Mouse (Mus musculus): ENCODE results near the gene Habp2.
"Not testable (repeated sequence)": the region's sequence is repeated elsewhere in the genome, so short reads cannot be mapped to it uniquely, and the experiment has no call there.

Habp2 gene

GRCm38 (mm10) chr19:56296668-56297067, 9.7 kb downstream of the Habp2 start:
- no peak for DNase-seq (ENCODE audit: inconsistent ontology term)

GRCm38 (mm10) chr19:56297264-56297663, 10.3 kb downstream of the Habp2 start:
- DNase-seq (ENCODE audit: inconsistent ontology term) = no peak

- no peak for DNase-seq (ENCODE audit: inconsistent ontology term)
Measured at GRCm38 (mm10) chr19:56300835-56301234, 13.9 kb downstream of the Habp2 start.

DNA sequence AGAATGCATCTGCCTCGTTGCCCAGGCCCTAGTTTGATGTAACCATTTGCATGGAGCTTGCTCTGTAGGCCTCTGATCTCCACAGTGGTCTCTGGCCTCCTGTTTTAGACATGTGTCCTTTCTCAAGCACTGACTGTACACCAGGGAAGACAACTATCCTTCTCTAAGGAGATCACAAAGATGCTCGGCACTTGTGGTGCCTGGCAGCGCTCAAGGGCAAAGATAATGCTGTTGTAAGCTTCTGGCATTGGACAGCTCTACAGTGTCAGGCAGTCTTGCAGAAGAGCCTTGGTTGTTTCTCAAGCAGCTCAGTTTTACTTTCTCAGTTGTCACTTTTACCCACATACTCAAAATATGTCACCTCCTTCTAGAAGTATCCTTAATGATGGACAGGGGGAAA, 29.6 kb downstream of the Habp2 start:
- DNase-seq (ENCODE audit: inconsistent ontology term) = no peak

- no peak for DNase-seq (ENCODE audit: inconsistent ontology term)
Measured at GRCm38 (mm10) chr19:56319219-56319618, 32.3 kb downstream of the Habp2 start.

GRCm38 (mm10) chr19:56319629-56320028, 32.7 kb downstream of the Habp2 start:
- DNase-seq (ENCODE audit: inconsistent ontology term) = no peak

DNA sequence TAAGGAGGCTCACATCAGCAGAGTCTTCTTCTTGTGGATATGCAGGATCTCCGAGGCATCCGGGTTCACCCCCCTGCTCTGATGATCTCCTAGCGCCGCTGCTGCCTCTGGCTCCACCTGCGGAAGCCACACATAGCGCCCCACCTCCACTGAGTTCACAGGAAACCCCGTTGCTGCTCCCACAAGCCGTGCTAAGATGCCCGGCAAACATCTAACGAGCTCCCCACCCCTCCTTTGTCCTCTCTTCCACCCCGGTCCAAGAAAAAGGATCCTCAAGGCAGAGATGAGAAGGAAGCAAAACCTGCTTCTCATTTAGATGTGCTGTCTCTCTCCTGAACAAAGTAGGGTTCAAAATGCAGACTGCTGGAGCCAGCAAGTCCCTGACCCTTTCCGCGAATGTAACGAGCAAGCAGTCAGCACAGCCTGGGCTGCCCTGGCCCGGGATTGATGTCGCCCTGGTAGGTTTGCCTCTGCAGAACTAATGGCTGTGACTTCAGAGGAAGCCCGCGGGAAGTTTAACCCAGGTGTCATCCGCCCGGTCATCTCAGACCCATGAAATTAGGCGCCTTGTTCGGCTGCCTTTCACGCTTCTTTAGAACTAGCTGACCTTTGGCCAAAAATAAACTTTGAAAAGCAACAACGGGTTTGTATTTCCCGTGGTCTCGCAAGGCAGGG, 33.4 kb downstream of the Habp2 start:
- no peak for DNase-seq (ENCODE audit: inconsistent ontology term)

DNA sequence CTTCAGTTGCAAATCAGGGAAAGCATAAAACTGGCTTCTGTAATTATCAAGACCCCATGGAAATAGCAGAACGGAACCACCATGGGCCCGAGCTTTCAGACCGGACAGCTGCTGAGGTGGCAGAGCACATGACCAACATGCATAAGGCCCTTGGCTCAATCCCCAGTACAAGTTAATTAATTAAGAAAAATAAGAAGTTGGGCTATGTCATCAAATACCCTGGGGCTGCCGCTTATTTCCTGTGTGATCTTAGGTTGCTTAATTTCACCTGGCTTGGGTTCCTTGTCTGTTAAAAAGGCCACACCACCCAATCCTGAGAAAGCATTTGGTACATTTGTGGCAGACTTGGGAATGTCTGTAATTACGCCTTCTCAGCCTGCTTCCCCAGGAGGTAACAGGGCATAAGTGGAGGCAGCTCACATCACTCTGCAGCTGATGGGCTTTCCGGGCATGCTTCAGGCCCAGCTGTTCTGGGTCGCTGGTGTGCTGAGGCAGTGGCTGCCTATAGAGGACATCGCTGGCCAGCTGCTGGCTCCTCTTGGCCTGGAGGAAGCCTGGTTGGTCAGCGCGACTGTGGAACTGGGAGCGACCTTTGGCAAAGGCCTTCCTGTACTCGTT, 34.5 kb downstream of the Habp2 start:
- no peak for DNase-seq (ENCODE audit: inconsistent ontology term)

DNA sequence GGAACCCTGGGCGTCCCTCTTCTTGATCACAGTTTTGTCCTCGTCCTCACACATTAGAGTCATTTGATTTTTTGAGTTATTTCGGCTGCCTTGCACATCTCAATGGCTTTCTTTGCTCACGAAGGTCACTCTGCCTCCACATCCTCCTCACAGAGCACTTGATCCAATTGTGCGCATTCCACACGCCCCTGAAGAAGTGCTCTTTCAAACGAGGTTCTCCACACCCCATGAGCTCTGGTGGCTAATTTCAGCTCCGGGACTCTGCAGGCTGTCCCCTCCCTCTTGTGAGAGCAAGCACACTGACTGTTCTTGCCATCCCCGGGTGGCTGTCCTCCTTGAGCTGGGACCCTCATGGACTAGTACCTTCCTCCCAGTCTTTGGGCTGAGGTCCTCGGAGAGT, 38.7 kb downstream of the Habp2 start:
- no peak for DNase-seq (ENCODE audit: inconsistent ontology term)

DNA sequence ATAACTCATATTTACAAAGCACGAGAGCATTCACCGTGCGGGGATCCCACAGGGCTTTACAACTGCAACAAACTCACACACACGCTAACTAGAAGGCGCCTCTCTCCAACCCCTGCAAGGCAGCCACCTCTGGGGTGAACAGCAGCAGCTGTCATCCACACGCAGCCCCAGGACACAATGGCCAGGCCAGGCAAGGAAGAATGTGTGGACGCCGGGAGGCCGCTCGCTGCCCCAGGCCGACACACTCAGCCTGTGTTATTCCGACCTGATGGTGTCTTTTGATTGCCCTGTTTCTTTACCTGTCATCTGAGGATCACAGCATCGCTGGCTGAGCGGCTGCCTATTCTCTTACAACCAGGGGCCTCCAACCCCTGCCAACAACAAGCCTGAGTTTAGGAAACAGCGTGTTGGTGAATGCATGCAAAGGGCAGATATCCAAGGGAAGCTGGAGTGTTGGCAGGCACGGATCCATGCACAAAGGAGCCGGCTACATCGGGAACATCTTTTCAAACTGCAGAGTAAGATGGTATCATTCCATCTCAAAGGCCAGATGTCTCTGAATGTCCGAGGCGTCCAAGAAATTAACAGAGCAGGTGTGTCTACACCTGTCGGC, 39.4 kb downstream of the Habp2 start:
- DNase-seq (ENCODE audit: inconsistent ontology term) = no peak

GRCm38 (mm10) chr19:56336321-56336720, 49.4 kb downstream of the Habp2 start:
- no peak for DNase-seq (ENCODE audit: inconsistent ontology term)

GRCm38 (mm10) chr19:56336826-56337225, 49.9 kb downstream of the Habp2 start:
- DNase-seq (ENCODE audit: inconsistent ontology term) = no peak

DNA sequence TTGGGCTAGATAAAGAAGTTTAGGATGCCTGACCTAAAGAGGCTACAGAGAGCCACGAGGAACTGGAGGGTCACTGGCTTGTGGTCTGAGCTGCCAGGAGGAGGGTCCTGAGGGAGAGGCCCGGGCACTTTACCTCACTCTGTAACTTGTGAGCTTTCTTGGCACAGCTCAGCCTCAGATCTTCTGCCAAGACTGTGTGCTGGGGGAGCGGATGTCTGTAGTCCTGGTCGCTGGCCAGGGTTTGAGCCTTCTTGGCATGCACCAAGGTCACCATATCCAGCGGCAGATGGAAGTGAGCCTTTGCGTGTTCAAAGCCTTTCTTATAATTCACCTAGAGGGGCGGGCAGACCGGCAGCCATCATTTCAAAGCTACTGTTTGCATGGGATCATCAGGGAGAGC, 55.1 kb downstream of the Habp2 start:
- peak; percentile 40 for DNase-seq (ENCODE audit: inconsistent ontology term)

DNA sequence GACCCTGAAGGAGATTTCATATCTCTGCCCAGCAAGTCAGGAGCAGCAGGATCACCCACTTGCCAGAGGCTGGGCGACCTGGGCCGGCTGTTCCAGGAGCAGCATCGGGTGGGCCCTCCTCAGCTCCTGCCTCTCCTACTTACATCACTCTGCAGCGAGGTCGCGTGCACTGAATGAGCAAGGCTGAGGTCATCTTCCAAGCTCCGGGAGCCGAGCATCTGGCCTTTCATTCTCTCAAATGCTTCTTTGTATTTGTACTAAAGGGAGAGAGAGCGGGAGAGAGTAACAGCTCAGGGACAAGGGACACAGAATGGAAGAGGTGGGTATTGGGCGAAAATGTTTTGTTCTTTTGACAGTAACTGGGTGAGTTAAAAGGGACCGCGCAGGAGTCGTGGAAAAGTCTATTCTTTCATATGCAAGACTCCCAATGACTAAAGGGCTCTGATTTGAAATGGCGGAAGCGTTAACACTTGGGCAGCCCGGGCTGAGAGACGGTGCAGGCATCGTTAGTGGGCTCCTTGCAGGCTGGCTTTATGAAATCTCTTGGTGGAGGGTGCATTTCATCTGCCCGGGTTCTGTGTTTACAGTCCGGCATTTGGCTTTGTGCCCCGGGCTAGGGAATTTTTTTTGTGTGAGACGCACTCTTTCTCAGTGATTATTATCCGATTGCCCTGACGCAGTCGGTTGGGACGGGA, 57.1 kb downstream of the Habp2 start:
- DNase-seq (ENCODE audit: inconsistent ontology term) = peak; percentile 67

DNA sequence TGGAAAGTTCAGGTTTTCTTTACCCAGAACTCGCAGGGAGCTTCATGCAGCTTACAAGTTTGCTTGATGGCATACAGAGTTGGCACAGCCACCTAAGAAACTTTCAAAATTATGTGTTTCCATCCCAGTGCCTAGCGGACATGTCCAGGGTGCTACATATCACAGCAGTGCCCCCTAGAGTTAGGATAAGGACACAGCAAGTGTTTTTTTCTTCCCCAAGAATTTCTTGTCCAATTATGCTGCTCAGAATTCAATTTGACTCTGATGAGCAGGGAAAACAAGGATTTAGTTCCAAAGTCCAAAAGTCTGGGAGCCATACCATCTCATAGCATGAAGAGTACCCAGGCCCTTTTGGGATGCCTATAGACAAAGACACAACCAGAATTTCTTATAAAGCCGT, 59.1 kb downstream of the Habp2 start:
- DNase-seq (ENCODE audit: inconsistent ontology term) = no peak

DNA sequence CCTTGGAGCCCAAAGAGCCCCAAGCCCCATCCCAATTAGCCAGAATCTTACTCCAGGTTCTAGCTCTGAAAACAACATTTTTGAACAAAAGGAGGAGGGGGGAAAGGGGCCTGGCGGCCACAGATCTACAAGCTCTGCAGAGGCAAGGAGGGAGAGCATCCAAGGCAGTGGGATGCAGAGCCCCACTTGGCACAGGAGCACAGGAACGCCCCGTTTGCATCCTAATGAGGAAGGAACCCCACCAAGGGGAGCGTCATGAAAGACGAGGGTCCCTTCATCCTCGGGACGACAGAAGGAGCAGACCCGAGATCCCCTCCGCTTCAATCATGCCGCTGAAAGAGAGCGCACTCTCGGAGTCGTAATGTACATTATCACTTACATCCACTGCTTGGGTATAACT, 59.8 kb downstream of the Habp2 start:
- DNase-seq (ENCODE audit: inconsistent ontology term) = no peak

- peak; percentile 84 for DNase-seq (ENCODE audit: inconsistent ontology term)
Measured at GRCm38 (mm10) chr19:56349295-56349694, 62.4 kb downstream of the Habp2 start.

DNA sequence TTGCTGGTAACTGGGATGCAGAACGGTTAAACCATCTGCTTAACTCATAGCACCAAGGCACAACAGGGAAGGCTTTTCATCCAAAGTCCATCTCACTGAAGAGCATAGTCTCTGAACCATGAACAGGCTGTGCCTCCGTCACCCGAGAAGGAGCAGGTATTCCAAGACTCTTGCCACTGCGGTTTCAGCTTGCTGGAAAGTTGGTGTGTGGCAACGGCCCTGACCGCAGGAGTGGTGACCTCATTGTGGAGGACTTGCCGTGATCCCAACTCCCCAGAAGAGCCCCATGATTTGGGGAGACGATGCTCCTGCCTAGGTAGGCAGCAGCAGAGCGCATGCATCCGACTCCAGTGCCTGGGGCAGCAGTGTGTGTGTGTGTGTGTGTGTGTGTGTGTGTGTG, 66.8 kb downstream of the Habp2 start:
- DNase-seq (ENCODE audit: inconsistent ontology term) = no peak

DNA sequence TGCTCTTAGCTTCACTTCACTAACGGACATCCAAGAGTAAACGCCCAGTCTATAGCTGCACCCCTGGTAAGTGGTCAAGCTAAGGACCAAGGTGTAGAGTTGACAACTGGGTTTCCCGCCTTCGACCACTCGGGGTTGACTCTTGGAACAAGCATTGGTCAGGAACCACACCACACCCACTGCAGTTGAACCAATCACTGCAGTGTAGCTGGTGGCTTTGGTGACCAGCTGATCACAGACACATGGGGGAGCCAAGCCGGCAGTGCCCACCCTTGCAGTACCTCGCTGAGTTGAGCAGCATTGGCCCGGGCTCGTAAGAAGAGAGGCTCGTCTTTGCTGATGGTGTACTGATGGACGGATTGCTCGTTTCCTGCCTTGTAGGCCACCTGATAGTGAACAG, 68.3 kb downstream of the Habp2 start:
- DNase-seq (ENCODE audit: inconsistent ontology term) = no peak

DNA sequence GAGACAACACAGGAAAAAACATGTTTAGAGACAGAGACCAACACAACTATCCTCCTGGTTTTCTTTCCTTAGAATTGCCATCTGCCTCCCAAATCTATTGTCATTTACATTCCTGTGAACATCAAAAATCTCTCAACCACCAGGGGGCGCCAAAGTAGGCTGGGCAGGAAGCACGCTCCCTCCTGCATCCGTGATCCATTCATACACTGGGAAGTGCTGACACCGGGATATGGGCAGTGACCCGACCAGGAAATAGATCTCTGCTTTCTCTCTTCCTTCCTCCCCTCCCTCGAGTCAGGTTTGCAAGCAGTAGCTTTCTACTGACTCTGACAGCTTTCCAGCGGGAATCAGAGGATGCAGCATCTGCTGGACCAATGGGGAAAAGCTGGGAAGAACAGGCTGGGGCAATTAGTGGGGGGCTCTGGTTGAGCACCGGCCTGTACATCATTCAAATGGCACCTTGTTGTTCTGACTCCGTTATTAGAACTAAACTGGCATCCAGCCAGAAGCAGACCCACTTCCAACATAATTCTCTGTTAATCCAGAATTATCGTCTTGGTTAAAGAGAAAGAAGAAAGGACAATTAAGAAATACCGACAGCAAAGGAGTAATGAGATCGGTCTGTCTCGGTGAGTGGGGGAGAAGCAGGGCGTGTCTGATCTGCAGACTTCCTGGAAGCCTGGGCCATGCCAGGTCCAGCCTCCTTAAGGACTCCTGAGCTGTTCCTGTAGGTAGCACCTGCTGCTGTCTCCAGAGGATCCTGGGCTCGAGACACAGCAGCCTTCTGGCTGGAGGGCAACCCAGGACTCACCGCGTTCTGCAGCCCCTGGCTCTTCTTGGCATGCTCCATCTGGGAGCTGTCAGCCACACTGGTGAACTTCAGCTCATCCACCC, 69.8 kb downstream of the Habp2 start:
- peak; percentile 56 for DNase-seq (ENCODE audit: inconsistent ontology term)

- not testable (repeated sequence) for DNase-seq (ENCODE audit: inconsistent ontology term)
Measured at GRCm38 (mm10) chr19:56357374-56357708, 70.4 kb downstream of the Habp2 start.

DNA sequence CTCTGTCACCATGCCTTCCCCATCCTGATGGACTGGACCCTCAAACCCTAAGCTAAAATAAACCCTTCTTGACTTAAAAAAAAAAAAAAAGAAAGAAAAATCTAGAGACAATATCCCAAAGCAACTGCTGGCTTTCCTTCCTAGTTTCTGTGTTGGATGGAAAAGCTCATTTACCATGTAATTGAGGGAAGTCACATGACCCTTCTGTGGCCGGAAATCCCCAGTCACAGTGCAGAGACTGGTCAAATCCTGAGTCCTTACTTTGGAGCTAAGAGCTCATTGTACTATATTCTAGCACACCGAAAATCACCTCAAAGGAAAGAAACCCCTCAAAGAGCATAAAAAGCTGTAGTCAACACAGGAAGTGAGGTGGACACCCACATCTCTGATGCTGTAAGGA, 72.0 kb downstream of the Habp2 start:
- no peak for DNase-seq (ENCODE audit: inconsistent ontology term)

All from Muller cell, postnatal 12 days (primary cell).